Mouse (Mus musculus) liver, postnatal 0 days (tissue): ENCODE data around the gene Apela. TPM values are rescaled to one million over a fixed set of nuclear protein-coding genes. Genes with fewer than 3 reads are reported as not detected.
A peak's percentile ranks its signal among the peaks of the same experiment; 100 is the strongest.

Experiments used
- ATAC-seq: fragments of 200-750 bp; cut with Nextera tagmentation; 2 replicates; pipeline ENCODE4 v1.8.0; 2017; ENCODE audit warnings: mild to moderate bottlenecking, moderate library complexity
- DNase-seq: peaks from one replicate; pipeline ENCODE4 v3.0.0-alpha.2; 2016
- H3K27ac ChIP-seq: fragments of 300-500 bp; sonication (generic); 2 replicates; pipeline ENCODE4 v1.5.1; 2014; ENCODE audit warnings: antibody characterized with exemption, moderate library complexity, mild to moderate bottlenecking, low read depth
- H3K27me3 ChIP-seq: fragments of 300-500 bp; sonication (generic); 2 replicates; pipeline ENCODE4 v1.6.1; 2014; ENCODE audit warnings: low read length, control low read depth, mixed read lengths; ENCODE audit not compliant: insufficient read depth
- H3K36me3 ChIP-seq: fragments of 300-500 bp; sonication (generic); replicated peaks from 2 replicates; pipeline ENCODE4 v1.6.1; 2014; ENCODE audit warnings: mild to moderate bottlenecking, control low read depth, low read length, moderate library complexity, mixed read lengths; ENCODE audit not compliant: insufficient read depth
- H3K4me1 ChIP-seq: fragments of 300-500 bp; sonication (generic); 2 replicates; pipeline ENCODE4 v1.6.1; 2014; ENCODE audit warnings: antibody characterized with exemption, mild to moderate bottlenecking, control low read depth; ENCODE audit not compliant: insufficient read depth
- H3K4me2 ChIP-seq: fragments of 300-500 bp; sonication (generic); 2 replicates; pipeline ENCODE4 v1.6.1; 2014; ENCODE audit warnings: low read depth, mild to moderate bottlenecking, low read length, moderate library complexity, mixed read lengths
- H3K4me3 ChIP-seq: fragments of 300-500 bp; sonication (generic); 2 replicates; pipeline ENCODE4 v1.5.1; 2014; ENCODE audit warnings: low read depth, low read length
- H3K9ac ChIP-seq: fragments of 300-500 bp; sonication (generic); replicated peaks from 2 replicates; pipeline ENCODE4 v1.6.1; 2014; ENCODE audit warnings: mild to moderate bottlenecking, moderate library complexity
- H3K9me3 ChIP-seq: fragments of 300-500 bp; sonication (generic); 2 replicates; pipeline ENCODE4 v1.6.1; 2016; ENCODE audit warnings: mild to moderate bottlenecking, control low read depth, low read length, mixed read lengths
- CTCF ChIP-seq: sonication (generic); IDR thresholded peaks from 2 replicates; pipeline ENCODE4 v1.5.1; 2016; ENCODE audit warnings: antibody characterized with exemption, low read depth
- EP300 ChIP-seq: IDR thresholded peaks from 2 replicates; pipeline ENCODE4 v1.6.1; 2016; ENCODE audit warnings: antibody characterized with exemption, low read depth, mild to moderate bottlenecking
- WGBS: fragments of 180-500 bp; shearing (Covaris S2); extraction: QIAGEN DNeasy Blood & Tissue Kit; methylation state at CpG from one replicate; pipeline ENCODE4 v1.1.7; 2014; ENCODE audit not compliant: insufficient replicate concordance; 5-methylcytosine and 5-hydroxymethylcytosine counted together
- polyA plus RNA-seq: library from polyadenylated mRNA; unstranded; fragments of >200 nt; fragmentation: Nextera tagmentation; extraction: Ambion mirVana; gene quantifications from 2 replicates; pipeline ENCODE4 v1.2.1, GENCODE M21; 2015

The Apela gene
- polyA plus RNA-seq = 0.46 and 0.50 TPM in 2 replicates

DNA sequence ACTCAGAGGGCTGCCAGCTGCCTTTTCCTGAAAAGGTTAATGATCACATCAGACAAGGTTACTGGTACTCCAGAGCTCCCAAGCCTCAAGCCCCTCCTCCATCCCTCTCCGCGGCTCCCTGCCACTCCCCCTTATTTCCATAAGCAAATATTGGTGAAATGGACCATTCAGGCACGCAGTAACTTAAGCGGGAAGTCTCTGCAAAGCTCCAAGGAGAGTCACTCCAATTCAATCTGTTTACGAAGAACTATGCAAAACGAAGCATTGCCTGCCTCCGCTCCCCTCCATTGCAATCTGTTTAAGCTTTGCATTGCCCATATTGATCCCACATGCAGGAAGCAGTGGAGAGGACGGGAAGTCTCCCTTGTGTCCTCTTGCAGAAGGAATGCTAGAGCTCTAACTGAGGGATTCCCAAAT is at the start of gene Apela:
TSS of gene Apela (minus strand) at position 220 of the 417 bp plus-strand sequence.
- no peaks in the 10 kb centered on the region for H3K36me3 ChIP-seq
- H3K4me1 ChIP-seq = no peaks in the 10 kb centered on the region
- no peaks in the 10 kb centered on the region for H3K27me3 ChIP-seq
- peak; percentile 68; the same call in 1 of the 2 replicates for ATAC-seq
- TF ChIP-seq EP300 = no peak
- TF ChIP-seq CTCF = no peak
- DNase-seq = peak; percentile 48
- no peaks in the 10 kb centered on the region for H3K9me3 ChIP-seq
- no peak within 1 kb of the TSS for H3K9ac ChIP-seq
- H3K4me2 ChIP-seq = peak within 1 kb of the TSS; percentile 63
- no peak within 1 kb of the TSS for H3K27ac ChIP-seq
- 1% methylated on average over 8 of the region's 8 CpGs for WGBS
- H3K4me3 ChIP-seq = peak within 1 kb of the TSS; percentile 6; the same call in 1 of the 2 replicates

DNA sequence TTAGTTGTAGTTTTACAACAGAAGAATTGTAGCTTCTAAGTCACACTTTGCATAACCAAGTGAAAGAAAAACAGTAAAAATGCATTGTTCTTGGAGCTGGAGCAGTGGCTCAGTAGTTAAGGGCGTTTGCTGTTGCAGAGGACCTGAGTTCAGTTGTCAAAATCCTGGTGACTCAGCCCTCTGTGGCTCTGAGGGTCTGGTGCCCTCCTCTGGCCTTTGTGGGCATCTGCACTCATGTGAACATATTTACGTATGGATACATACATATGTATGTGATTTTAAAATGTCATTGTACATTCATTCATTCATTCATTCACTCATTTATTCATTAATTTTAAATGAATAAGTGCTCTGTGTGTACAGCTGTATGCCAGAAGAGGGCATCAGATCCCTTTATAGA is 48.5 kb upstream of the Apela start:
- no peaks in the 10 kb centered on the region for H3K27me3 ChIP-seq
- TF ChIP-seq EP300 (no peak), CTCF (peak; percentile 24; the same call in 1 of the 2 replicates)
- H3K4me1 ChIP-seq = no peaks in the 10 kb centered on the region
- no peaks in the 10 kb centered on the region for H3K36me3 ChIP-seq
- H3K27ac ChIP-seq = no peak overlapping the region
- H3K9ac ChIP-seq = no peak overlapping the region
- no peak overlapping the region for H3K4me3 ChIP-seq
- no peaks in the 10 kb centered on the region for H3K9me3 ChIP-seq
- 64% methylated on average over 2 of the region's 2 CpGs for WGBS
- ATAC-seq = no peak
- DNase-seq = no peak
- H3K4me2 ChIP-seq = no peak overlapping the region

GRCm38 (mm10) chr8:65080731-65081130 is 43.6 kb upstream of the Apela start:
- Histone ChIP-seq H3K36me3 (no peaks in the 10 kb centered on the region), H3K27me3 (no peaks in the 10 kb centered on the region), H3K4me2 (no peak overlapping the region), H3K9ac (no peak overlapping the region), H3K4me3 (no peak overlapping the region), H3K9me3 (no peaks in the 10 kb centered on the region), H3K27ac (no peak overlapping the region), H3K4me1 (no peaks in the 10 kb centered on the region)
- 48% methylated on average over 9 of the region's 9 CpGs for WGBS
- TF ChIP-seq CTCF = no peak
- TF ChIP-seq EP300 = no peak
- ATAC-seq (no peak), DNase-seq (no peak)

GRCm38 (mm10) chr8:65074733-65075132 is 37.6 kb upstream of the Apela start, which contains the start of gene Gm10663:
Gene Gm10663, plus strand, starts transcription at chr8:65075033.
- TF ChIP-seq CTCF = no peak
- no peaks in the 10 kb centered on the region for H3K4me1 ChIP-seq
- WGBS = 80% methylated on average over 2 of the region's 2 CpGs

GRCm38 (mm10) chr8:65070996-65071395 is 33.9 kb upstream of the Apela start:
- Histone ChIP-seq H3K4me3 (no peak overlapping the region), H3K4me2 (no peak overlapping the region), H3K36me3 (no peaks in the 10 kb centered on the region), H3K4me1 (no peaks in the 10 kb centered on the region), H3K9me3 (no peaks in the 10 kb centered on the region), H3K27ac (no peak overlapping the region), H3K27me3 (no peaks in the 10 kb centered on the region), H3K9ac (no peak overlapping the region)
- ATAC-seq = no peak
- no peak for DNase-seq
- 72% methylated on average over 4 of the region's 4 CpGs for whole genome bisulfite sequencing
- TF ChIP-seq EP300 (no peak), CTCF (no peak)

More at GRCm38 (mm10) chr8:65074733-65075132, 37.6 kb upstream of the Apela start, which contains the start of gene Gm10663:
- no peaks in the 10 kb centered on the region for H3K27me3 ChIP-seq
- no peak within 1 kb of the TSS for H3K4me3 ChIP-seq
- no peak within 1 kb of the TSS for H3K9ac ChIP-seq
- no peaks in the 10 kb centered on the region for H3K36me3 ChIP-seq
- DNase-seq = no peak
- no peak within 1 kb of the TSS for H3K27ac ChIP-seq
- no peak within 1 kb of the TSS for H3K4me2 ChIP-seq
- no peaks in the 10 kb centered on the region for H3K9me3 ChIP-seq
- ATAC-seq = no peak

- DNase-seq = no peak
- H3K27ac ChIP-seq = no peak overlapping the region
- 75% methylated on average over 4 of the region's 4 CpGs for WGBS
- H3K4me1 ChIP-seq = no peaks in the 10 kb centered on the region
- TF ChIP-seq EP300 = no peak
- no peak for ATAC-seq
- no peaks in the 10 kb centered on the region for H3K9me3 ChIP-seq
- no peak overlapping the region for H3K4me2 ChIP-seq
- no peak overlapping the region for H3K9ac ChIP-seq
- no peak overlapping the region for H3K4me3 ChIP-seq
- H3K27me3 ChIP-seq = no peaks in the 10 kb centered on the region
- H3K36me3 ChIP-seq = no peaks in the 10 kb centered on the region
Observed at GRCm38 (mm10) chr8:65068473-65068819, 31.3 kb upstream of the Apela start.

GRCm38 (mm10) chr8:65067694-65068472 is 30.7 kb upstream of the Apela start:
- H3K9me3 ChIP-seq = no peaks in the 10 kb centered on the region
- no peaks in the 10 kb centered on the region for H3K4me1 ChIP-seq
- H3K4me2 ChIP-seq = no peak overlapping the region
- no peak overlapping the region for H3K4me3 ChIP-seq
- H3K27me3 ChIP-seq = no peaks in the 10 kb centered on the region
- DNase-seq (no peak), ATAC-seq (no peak)
- no peak for TF ChIP-seq EP300
- no peak for TF ChIP-seq CTCF
- H3K9ac ChIP-seq = no peak overlapping the region
- no peak overlapping the region for H3K27ac ChIP-seq
- 51% methylated on average over 10 of the region's 10 CpGs for WGBS
- H3K36me3 ChIP-seq = no peaks in the 10 kb centered on the region
